Mouse (Mus musculus) CH12.LX (cell line): Measurements from ENCODE around the gene Adamts18. TPM values are rescaled to one million over a fixed set of nuclear protein-coding genes. Genes with fewer than 3 reads are reported as not detected.

ENCODE experiments used
- DNase-seq: peaks from one replicate; pipeline ENCODE4 v3.0.0-alpha.2; 2013; ENCODE audit errors: extremely low read depth
- H3K27ac ChIP-seq: 2 replicates; pipeline ENCODE4 v1.5.1; 2012; ENCODE audit warnings: low read depth, mild to moderate bottlenecking, control low read depth, moderate library complexity; ENCODE audit not compliant: insufficient read depth
- H3K27me3 ChIP-seq: replicated peaks from 2 replicates; pipeline ENCODE3; 2012; ENCODE audit warnings: inconsistent platforms
- H3K36me3 ChIP-seq, 2 experiments: replicated peaks in 1 of 2; 2 replicates each; pipeline versions ENCODE3 to v1.6.1; 2012; ENCODE audit warnings: inconsistent platforms in 1 of 2, low read length in 1 of 2, mild to moderate bottlenecking in 1 of 2, mixed read lengths in 1 of 2, moderate library complexity in 1 of 2; ENCODE audit not compliant: control insufficient read depth in 1 of 2, insufficient read depth in 1 of 2
- H3K4me1 ChIP-seq, 2 experiments: 2 replicates each; pipeline ENCODE4 v1.6.1; 2012; ENCODE audit warnings: inconsistent platforms in 1 of 2, moderate library complexity in 1 of 2; ENCODE audit not compliant: insufficient read depth in 2 of 2, control insufficient read depth in 1 of 2
- H3K4me2 ChIP-seq: 2 replicates; pipeline ENCODE4 v1.6.1; 2012; ENCODE audit warnings: low read depth, mild to moderate bottlenecking, control low read depth; ENCODE audit not compliant: poor library complexity, insufficient read depth, severe bottlenecking
- H3K4me3 ChIP-seq, 3 experiments: fragments of 150-350 bp in 1 of 3; sonication (generic) in 1 of 3; replicated peaks in 1 of 3; 2 replicates each; pipeline versions ENCODE3 to v1.5.1; 2011 to 2012; ENCODE audit warnings: low read depth in 2 of 3, low read length in 2 of 3, mild to moderate bottlenecking in 2 of 3, moderate library complexity in 2 of 3, control low read depth in 1 of 3, improper control_type of control experiment in 1 of 3, inconsistent platforms in 1 of 3, mixed read lengths in 1 of 3; ENCODE audit not compliant: poor library complexity in 1 of 3
- H3K79me2 ChIP-seq: replicated peaks from 2 replicates; pipeline ENCODE4 v1.6.1; 2012; ENCODE audit warnings: mild to moderate bottlenecking, moderate library complexity; ENCODE audit not compliant: control insufficient read depth, poor library complexity, insufficient read depth, severe bottlenecking; ENCODE audit errors: extremely low read depth
- H3K9ac ChIP-seq: 2 replicates; pipeline ENCODE4 v1.6.1; 2012; ENCODE audit warnings: low read depth, mild to moderate bottlenecking, control low read depth, moderate library complexity; ENCODE audit not compliant: insufficient read depth
- H3K9me3 ChIP-seq: replicated peaks from 2 replicates; pipeline ENCODE3; 2012; ENCODE audit warnings: low read length, inconsistent platforms, mixed read lengths
- BHLHE40 ChIP-seq: IDR thresholded peaks from 2 replicates; pipeline ENCODE4 v1.6.1; 2011; ENCODE audit warnings: mild to moderate bottlenecking, low read depth, low read length, improper control_type of control experiment
- CHD1 ChIP-seq: IDR thresholded peaks from 2 replicates; pipeline ENCODE4 v1.6.1; 2012; ENCODE audit warnings: low read depth, low read length, improper control_type of control experiment, inconsistent platforms
- E2F4 ChIP-seq: IDR thresholded peaks from 2 replicates; pipeline ENCODE4 v1.6.1; 2011; ENCODE audit warnings: low read depth, low read length, improper control_type of control experiment; ENCODE audit not compliant: insufficient replicate concordance
- GABPA ChIP-seq: IDR thresholded peaks from 2 replicates; pipeline ENCODE4 v1.6.1; 2012; ENCODE audit warnings: low read depth, low read length, improper control_type of control experiment, inconsistent platforms; ENCODE audit not compliant: insufficient replicate concordance
- JUND ChIP-seq: conservative IDR thresholded peaks from 2 replicates; pipeline ENCODE4 v1.6.1; 2011; ENCODE audit warnings: low read depth, low read length, improper control_type of control experiment
- MAFK ChIP-seq: IDR thresholded peaks from 2 replicates; pipeline ENCODE4 v1.6.1; 2011; ENCODE audit warnings: low read length, improper control_type of control experiment; ENCODE audit not compliant: insufficient replicate concordance
- MAX ChIP-seq: IDR thresholded peaks from 2 replicates; pipeline ENCODE4 v1.6.1; 2011; ENCODE audit warnings: low read length, improper control_type of control experiment
- MXI1 ChIP-seq: IDR thresholded peaks from 2 replicates; pipeline ENCODE4 v1.6.1; 2011; ENCODE audit warnings: mild to moderate bottlenecking, low read depth, low read length, improper control_type of control experiment
- MYC ChIP-seq: IDR thresholded peaks from 2 replicates; pipeline ENCODE4 v1.6.1; 2011; ENCODE audit warnings: low read depth, mild to moderate bottlenecking, improper control_type of control experiment, low read length
- NRF1 ChIP-seq: IDR thresholded peaks from 2 replicates; pipeline ENCODE4 v1.6.1; 2014; ENCODE audit warnings: low read depth, mild to moderate bottlenecking, inconsistent platforms, low read length, improper control_type of control experiment, moderate library complexity
- PAX5 ChIP-seq: IDR thresholded peaks from 2 replicates; pipeline ENCODE4 v1.6.1; 2012; ENCODE audit warnings: low read length, inconsistent platforms, mixed read lengths
- POLR2A ChIP-seq: IDR thresholded peaks from 2 replicates; pipeline ENCODE4 v1.6.1; 2011; ENCODE audit warnings: low read depth, mild to moderate bottlenecking, improper control_type of control experiment, low read length
- POLR2AphosphoS2 ChIP-seq: IDR thresholded peaks from 2 replicates; pipeline ENCODE4 v1.6.1; 2011; ENCODE audit warnings: low read depth, low read length, improper control_type of control experiment
- RCOR1 ChIP-seq: conservative IDR thresholded peaks from 2 replicates; pipeline ENCODE4 v1.6.1; 2012; ENCODE audit warnings: low read depth, mild to moderate bottlenecking, inconsistent platforms, low read length, improper control_type of control experiment
- SMC3 ChIP-seq: IDR thresholded peaks from 2 replicates; pipeline ENCODE4 v1.6.1; 2011; ENCODE audit warnings: low read depth, low read length, improper control_type of control experiment
- TCF12 ChIP-seq: IDR thresholded peaks from 2 replicates; pipeline ENCODE4 v1.6.1; 2014; ENCODE audit warnings: low read depth, mild to moderate bottlenecking, inconsistent platforms, low read length, improper control_type of control experiment
- USF1 ChIP-seq: IDR thresholded peaks from 2 replicates; pipeline ENCODE4 v1.6.1; 2014; ENCODE audit warnings: low read depth, mild to moderate bottlenecking, inconsistent platforms, low read length, improper control_type of control experiment
- USF2 ChIP-seq: conservative IDR thresholded peaks from 2 replicates; pipeline ENCODE4 v1.6.1; 2011; ENCODE audit warnings: low read depth, low read length, improper control_type of control experiment
- dilution Hi-C: fragments of 300-500 bp; cut with MboI; formaldehyde crosslinking; loops from 2 replicates; pipeline ENCODE4 v1.14.3; 2020; ENCODE audit warnings: low sequenced_read_pairs; ENCODE audit not compliant: extremely low pct_unique_long_range_greater_than_20kb, extremely low pct_ligation_motif_present
- in situ Hi-C: fragments of 300-500 bp; cut with MboI; formaldehyde crosslinking; loops from 3 replicates; pipeline ENCODE4 v1.14.3; 2019; ENCODE audit warnings: low sequenced_read_pairs, low pct_ligation_motif_present, low pct_unique_long_range_greater_than_20kb, mixed read lengths
- polyA plus RNA-seq: library from polyadenylated mRNA; unstranded; fragments of >175 nt; gene quantifications from 2 replicates; pipeline ENCODE4 v1.2.1, GENCODE M21; 2012; ENCODE audit warnings: low read depth; ENCODE audit not compliant: insufficient read length
- total RNA-seq, 2 experiments: library from RNA; depleted of rRNA; stranded (reverse); fragments of 300-350 nt in 1 of 2; fragments of >200 nt in 1 of 2; gene quantifications; 2 replicates each; pipeline ENCODE4 v1.2.3; 2012 to 2014

Gene Adamts18
- total and polyA plus RNA-seq, 3 experiments = not detected

- no peak overlapping the region for H3K9ac ChIP-seq
- H3K4me3 ChIP-seq = no peak overlapping the region
- dilution Hi-C loops = no loop called here
- in situ Hi-C loops = no loop called here
- no peak overlapping the region for H3K27ac ChIP-seq
- TF ChIP-seq TCF12 (no peak), GABPA (no peak), PAX5 (no peak), POLR2A (no peak), BHLHE40 (no peak), RCOR1 (no peak), SMC3 (no peak), E2F4 (no peak), MAX (no peak), MAFK (no peak), CHD1 (no peak)
- DNase-seq = no peak
- H3K36me3 ChIP-seq = no peaks in the 10 kb centered on the region
- H3K9me3 ChIP-seq = peaks cover 3% of the 10 kb centered on the region
- no peak overlapping the region for H3K4me2 ChIP-seq
- H3K4me1 ChIP-seq = no peaks in the 10 kb centered on the region
- no peaks in the 10 kb centered on the region for H3K27me3 ChIP-seq
- H3K79me2 ChIP-seq = no peaks in the 10 kb centered on the region
Measured at GRCm38 (mm10) chr8:113723873-113724538, 124.5 kb downstream of the Adamts18 start.

GRCm38 (mm10) chr8:113721459-113721858 lies 127.1 kb downstream of the Adamts18 start:
- in situ Hi-C loops = no loop called here
- no peak overlapping the region for H3K4me2 ChIP-seq
- TF ChIP-seq NRF1 (no peak), POLR2A (no peak), USF1 (no peak), JUND (no peak), RCOR1 (no peak), CHD1 (no peak), POLR2AphosphoS2 (no peak), USF2 (no peak), E2F4 (no peak), MYC (no peak), MXI1 (no peak)
- no peak for DNase-seq
- no peaks in the 10 kb centered on the region for H3K36me3 ChIP-seq
- H3K9me3 ChIP-seq = no peaks in the 10 kb centered on the region
- no peaks in the 10 kb centered on the region for H3K27me3 ChIP-seq
- no peaks in the 10 kb centered on the region for H3K4me1 ChIP-seq
- H3K4me3 ChIP-seq = no peak overlapping the region
- no peak overlapping the region for H3K9ac ChIP-seq
- H3K27ac ChIP-seq = no peak overlapping the region
- no peaks in the 10 kb centered on the region for H3K79me2 ChIP-seq
- dilution Hi-C loops = no loop called here
